Mouse (Mus musculus) forebrain, postnatal 0 days (tissue): ENCODE results near the gene Rimklb. TPM values are rescaled to one million over a fixed set of nuclear protein-coding genes. Genes with fewer than 3 reads are reported as not detected.
"Not testable (repeated sequence)": the region's sequence is repeated elsewhere in the genome, so short reads cannot be mapped to it uniquely, and the experiment has no call there.

Source experiments
- ATAC-seq: fragments of 200-750 bp; cut with Nextera tagmentation; 2 replicates; pipeline ENCODE4 v1.8.0; 2017; ENCODE audit warnings: mild to moderate bottlenecking, moderate library complexity
- DNase-seq: peaks from one replicate; pipeline ENCODE4 v3.0.0-alpha.2; 2015
- H3K27ac ChIP-seq: fragments of 300-500 bp; sonication (generic); 2 replicates; pipeline ENCODE4 v1.5.1; 2014; ENCODE audit warnings: low read depth, mild to moderate bottlenecking, antibody characterized with exemption, low read length, moderate library complexity, mixed read lengths
- H3K27me3 ChIP-seq: fragments of 300-500 bp; sonication (generic); 2 replicates; pipeline ENCODE4 v1.6.1; 2014; ENCODE audit warnings: mild to moderate bottlenecking, low read length, mixed read lengths; ENCODE audit not compliant: insufficient read depth
- H3K36me3 ChIP-seq: fragments of 300-500 bp; sonication (generic); 2 replicates; pipeline ENCODE4 v1.6.1; 2014; ENCODE audit warnings: mild to moderate bottlenecking, moderate library complexity; ENCODE audit not compliant: insufficient read depth
- H3K4me1 ChIP-seq: fragments of 300-500 bp; sonication (generic); 2 replicates; pipeline ENCODE4 v1.6.1; 2014; ENCODE audit warnings: antibody characterized with exemption; ENCODE audit not compliant: insufficient read depth
- H3K4me2 ChIP-seq: fragments of 300-500 bp; sonication (generic); 2 replicates; pipeline ENCODE4 v1.6.1; 2014; ENCODE audit warnings: low read depth, mild to moderate bottlenecking, moderate library complexity
- H3K4me3 ChIP-seq: fragments of 300-500 bp; sonication (generic); 2 replicates; pipeline ENCODE4 v1.5.1; 2014; ENCODE audit warnings: low read depth, low read length, mixed read lengths
- H3K9ac ChIP-seq: fragments of 300-500 bp; sonication (generic); 2 replicates; pipeline ENCODE4 v1.6.1; 2014; ENCODE audit warnings: mild to moderate bottlenecking
- H3K9me3 ChIP-seq: fragments of 300-500 bp; sonication (generic); 2 replicates; pipeline ENCODE4 v1.6.1; 2016; ENCODE audit warnings: low read length
- CTCF ChIP-seq: sonication (generic); IDR thresholded peaks from 2 replicates; pipeline ENCODE4 v1.5.1; 2016; ENCODE audit warnings: antibody characterized with exemption, control low read depth, low read depth
- WGBS: fragments of 180-500 bp; shearing (Covaris S2); extraction: QIAGEN DNeasy Blood & Tissue Kit; methylation state at CpG from one replicate; pipeline ENCODE4 v1.1.7; 2014; 5-methylcytosine and 5-hydroxymethylcytosine counted together
- polyA plus RNA-seq: library from polyadenylated mRNA; unstranded; fragments of >200 nt; fragmentation: Nextera tagmentation; extraction: Ambion mirVana; gene quantifications from 2 replicates; pipeline ENCODE4 v1.2.1, GENCODE M21; 2015
- total RNA-seq: library from RNA; depleted of rRNA; stranded (reverse); fragments of >200 nt; gene quantifications from 2 replicates; pipeline ENCODE4 v1.2.3, GENCODE M21; 2014

Rimklb gene
- total and polyA plus RNA-seq, 2 experiments from 2014 or later, result 104 to 159 TPM

DNA sequence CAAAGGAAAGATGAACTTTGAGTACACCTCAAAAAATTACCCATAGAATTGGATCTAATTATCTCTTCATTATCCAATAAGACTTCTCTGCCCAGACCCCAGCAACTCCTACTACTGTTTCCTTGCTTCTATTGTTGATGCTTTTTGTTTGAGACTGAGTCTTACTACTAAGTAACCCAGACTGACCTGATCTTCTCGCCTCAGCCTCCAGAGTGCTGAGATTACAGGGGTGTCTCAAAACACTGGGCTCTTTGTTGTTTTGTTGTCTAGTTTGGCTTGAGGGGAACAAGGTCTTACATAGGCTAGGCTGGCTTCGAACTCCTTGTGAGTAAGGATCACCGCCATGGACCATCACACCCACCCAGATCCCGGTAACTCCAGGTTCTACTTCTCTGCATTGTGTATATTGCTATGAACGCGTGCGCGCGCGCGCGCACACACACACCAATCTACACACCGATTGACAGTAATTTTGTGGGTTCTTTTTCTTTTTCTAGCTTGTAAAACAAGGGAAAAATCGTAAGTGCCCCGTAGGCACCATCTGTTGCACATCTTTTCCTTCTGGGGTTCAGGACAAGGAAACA lies 7.5 kb downstream of the Rimklb start:
- peak overlapping the region; percentile 40; the same call in 1 of the 2 replicates for H3K9ac ChIP-seq
- no peaks in the 10 kb centered on the region for H3K9me3 ChIP-seq
- WGBS, result 19% methylated on average over 15 of the region's 15 CpGs
- no peaks in the 10 kb centered on the region for H3K36me3 ChIP-seq
- DNase-seq, result no peak
- 0 out of 2 replicates have a peak, but pooled peaks cover 8% of the 10 kb centered on the region for H3K4me1 ChIP-seq
- H3K27me3 ChIP-seq, result no peaks in the 10 kb centered on the region
- peak overlapping the region; percentile 50 for H3K4me2 ChIP-seq
- peak overlapping the region; percentile 47 for H3K27ac ChIP-seq
- TF ChIP-seq CTCF, result no peak
- peak overlapping the region; percentile 35 for H3K4me3 ChIP-seq
- ATAC-seq, result no peak

DNA sequence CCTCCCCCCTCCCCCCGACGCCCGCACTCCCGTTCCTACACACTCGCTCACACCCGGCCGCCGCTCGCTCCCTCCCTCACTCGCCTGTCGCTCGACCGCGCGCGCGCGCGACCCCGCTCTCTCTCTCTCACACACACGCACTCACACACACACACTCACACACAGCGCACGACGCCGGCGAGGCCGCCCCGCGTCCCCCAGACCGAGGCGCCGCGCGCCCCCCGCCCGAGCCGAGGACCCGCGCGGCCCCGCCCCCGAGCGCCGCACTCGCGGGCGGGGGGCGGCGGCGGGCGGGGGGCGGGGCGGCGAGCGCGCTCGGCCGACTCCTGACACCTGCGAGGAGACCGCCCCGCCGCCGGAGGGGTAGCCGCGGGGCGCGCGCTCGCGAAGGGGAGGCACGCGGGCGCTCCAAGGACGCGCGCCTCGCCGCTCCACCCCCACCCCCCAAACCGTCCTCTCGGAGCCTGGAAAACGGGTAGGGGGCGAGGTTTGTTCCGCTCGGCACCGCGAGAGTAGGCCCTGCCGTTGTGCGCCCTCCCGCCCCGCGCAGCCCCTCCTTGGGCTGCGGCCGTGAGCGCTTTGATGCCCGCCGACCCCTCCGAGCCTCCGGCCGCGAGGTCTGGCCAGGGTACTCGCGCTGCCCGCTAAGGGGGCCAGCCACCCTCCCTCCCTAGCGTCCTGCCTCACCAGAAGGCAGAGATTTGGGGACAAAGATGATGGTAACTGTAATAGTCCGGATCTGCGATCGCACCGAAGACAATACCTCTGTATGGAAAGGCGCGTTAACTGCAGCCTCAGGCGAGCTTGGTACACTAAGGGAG lies 12.1 kb downstream of the Rimklb start:
- peak overlapping the region; percentile 96 for H3K27ac ChIP-seq
- H3K27me3 ChIP-seq, result no peaks in the 10 kb centered on the region
- peak overlapping the region; percentile 55 for H3K4me2 ChIP-seq
- ATAC-seq, result peak; percentile 95
- TF ChIP-seq CTCF, result no peak
- no peaks in the 10 kb centered on the region for H3K9me3 ChIP-seq
- WGBS, result 4% methylated on average over 70 of the region's 111 CpGs
- H3K9ac ChIP-seq, result peak overlapping the region; percentile 78
- H3K36me3 ChIP-seq, result no peaks in the 10 kb centered on the region
- peak overlapping the region; percentile 87 for H3K4me3 ChIP-seq
- peak; percentile 97 for DNase-seq
- H3K4me1 ChIP-seq, result peaks cover 11% of the 10 kb centered on the region

DNA sequence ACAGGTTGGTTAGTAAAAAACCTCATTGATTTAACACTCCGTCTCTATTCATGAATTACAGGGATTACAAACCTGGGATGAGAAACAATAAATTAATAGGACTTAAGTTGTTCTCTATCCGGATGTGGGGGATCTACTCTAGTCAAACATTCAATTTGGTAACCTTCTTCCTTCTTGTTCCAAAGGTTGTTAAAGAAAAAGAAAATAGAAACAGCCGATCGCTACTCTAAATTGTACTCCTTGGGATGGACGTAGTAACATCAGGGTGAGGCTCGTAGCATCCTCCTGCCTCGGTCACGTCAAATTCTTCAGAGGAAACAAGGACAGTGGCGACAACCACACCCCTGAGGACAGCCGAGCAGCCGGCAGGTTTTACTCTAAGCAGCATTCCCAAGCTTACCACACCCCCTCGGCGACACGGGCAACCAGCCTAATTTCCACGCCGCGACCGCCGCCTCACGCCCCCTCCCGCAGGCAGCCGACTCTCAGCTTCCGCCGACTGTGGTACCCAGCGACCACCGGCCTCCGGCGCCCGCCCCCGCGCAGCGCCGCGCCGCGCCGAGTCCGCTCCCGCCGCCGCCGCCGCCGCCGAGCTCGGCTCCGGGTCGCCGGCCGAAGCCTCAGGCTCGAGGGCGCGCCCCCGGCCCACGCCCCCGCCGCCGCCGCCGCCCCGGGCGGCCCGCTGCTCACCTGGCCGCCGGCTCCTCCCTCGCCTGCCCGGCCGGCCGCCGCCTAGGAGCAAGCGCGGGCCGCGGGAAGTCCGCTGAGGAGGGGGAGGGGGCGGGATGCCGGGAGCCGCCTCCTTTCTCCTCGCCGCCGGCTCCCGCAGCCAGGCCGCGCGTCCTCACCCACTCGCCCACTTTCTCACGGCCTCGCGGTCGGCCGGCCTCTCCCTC lies 12.9 kb downstream of the Rimklb start:
- Histone ChIP-seq H3K9me3 (no peaks in the 10 kb centered on the region), H3K4me1 (peaks cover 11% of the 10 kb centered on the region), H3K36me3 (no peaks in the 10 kb centered on the region), H3K9ac (peak overlapping the region; percentile 78), H3K27me3 (no peaks in the 10 kb centered on the region), H3K4me2 (peak overlapping the region; percentile 55), H3K4me3 (peak overlapping the region; percentile 87), H3K27ac (peak overlapping the region; percentile 96)
- WGBS, result 2% methylated on average over 59 of the region's 91 CpGs
- ATAC-seq (peak; percentile 14), DNase-seq (peak; percentile 39)
- no peak for TF ChIP-seq CTCF

DNA sequence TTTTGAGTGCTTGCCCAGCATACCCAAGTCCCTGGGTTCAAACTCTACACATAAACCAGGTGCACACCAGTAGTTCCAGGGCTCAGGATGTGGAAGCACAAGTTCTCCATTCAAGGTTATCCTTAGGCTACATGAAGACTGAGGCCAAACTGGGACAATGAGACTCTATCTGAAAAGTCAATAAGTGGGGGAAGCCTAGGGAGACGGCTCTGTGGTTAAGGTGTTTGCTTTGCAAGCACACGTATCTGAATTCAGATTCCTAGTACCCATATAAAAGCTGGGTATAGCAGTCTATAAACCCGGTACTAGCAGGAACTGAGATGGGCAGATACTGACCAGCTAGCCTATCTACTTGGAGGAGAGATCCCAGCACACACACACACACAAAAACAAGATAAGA lies 20.5 kb downstream of the Rimklb start:
- TF ChIP-seq CTCF, result no peak
- no peak overlapping the region for H3K27ac ChIP-seq
- H3K36me3 ChIP-seq, result no peaks in the 10 kb centered on the region
- H3K4me3 ChIP-seq, result no peak overlapping the region
- no peaks in the 10 kb centered on the region for H3K9me3 ChIP-seq
- H3K4me1 ChIP-seq, result no peaks in the 10 kb centered on the region
- no peak overlapping the region for H3K9ac ChIP-seq
- WGBS, result 86% methylated on average over 3 of the region's 3 CpGs
- ATAC-seq, result no peak
- DNase-seq, result no peak
- no peaks in the 10 kb centered on the region for H3K27me3 ChIP-seq
- no peak overlapping the region for H3K4me2 ChIP-seq

DNA sequence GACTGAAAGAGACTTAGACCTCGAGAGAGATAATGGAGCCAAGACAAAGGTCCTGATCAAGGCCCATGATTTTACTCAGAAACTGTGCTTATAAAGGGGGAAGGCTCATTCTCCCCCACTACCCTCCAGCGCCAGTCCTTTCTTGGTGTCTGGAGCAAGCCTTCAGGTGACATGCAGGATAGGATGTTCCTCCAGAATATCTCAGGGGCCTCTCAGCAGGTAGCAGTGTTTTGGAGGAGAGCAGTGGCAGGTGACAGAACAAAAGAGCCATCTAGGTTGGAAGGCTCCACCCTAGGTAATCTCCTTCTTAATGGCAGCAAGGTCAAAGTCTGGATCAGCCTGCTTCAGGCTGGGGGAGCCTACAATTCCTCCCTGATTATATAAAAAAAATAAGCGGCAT lies 27.1 kb downstream of the Rimklb start:
- not testable (repeated sequence) for DNase-seq, H3K9me3 ChIP-seq, H3K27ac ChIP-seq, H3K4me1 ChIP-seq, H3K27me3 ChIP-seq, H3K4me3 ChIP-seq, H3K4me2 ChIP-seq, ATAC-seq, H3K9ac ChIP-seq
- H3K36me3 ChIP-seq, result peaks cover 34% of the 10 kb centered on the region
- WGBS, result 89% methylated on average over 3 of the region's 3 CpGs

DNA sequence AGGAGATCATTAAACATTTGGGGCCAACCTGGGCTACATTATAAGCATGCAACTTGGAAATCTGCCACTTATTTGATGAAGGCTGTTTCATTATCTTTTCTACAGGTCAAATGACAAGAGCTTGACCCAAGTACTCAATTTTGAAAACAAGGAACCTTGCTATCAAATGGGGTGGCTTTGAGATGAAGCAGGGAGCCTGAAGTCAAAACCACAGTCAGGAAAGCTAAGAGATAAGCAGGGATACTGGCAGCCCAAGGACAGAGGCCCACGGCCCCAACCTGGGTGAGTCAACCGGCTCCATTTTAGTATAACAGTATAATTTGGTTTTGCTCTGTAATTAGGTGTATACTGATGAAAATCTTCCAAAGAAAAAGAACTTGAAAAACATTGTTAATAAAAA lies 28.3 kb downstream of the Rimklb start:
- Histone ChIP-seq H3K27me3 (no peaks in the 10 kb centered on the region), H3K9me3 (no peaks in the 10 kb centered on the region), H3K9ac (no peak overlapping the region), H3K4me1 (no peaks in the 10 kb centered on the region), H3K4me3 (no peak overlapping the region), H3K27ac (no peak overlapping the region), H3K4me2 (no peak overlapping the region), H3K36me3 (peaks cover 35% of the 10 kb centered on the region)
- 93% methylated on average over 2 of the region's 2 CpGs for WGBS
- ATAC-seq, result no peak
- no peak for DNase-seq
- TF ChIP-seq CTCF, result no peak
